ENCODE assay signal across 12 mouse cellular contexts in genomic region chr7:119859476-119859875, GRCm38 (mm10). TPM values are rescaled to one million over a fixed set of nuclear protein-coding genes. Genes with fewer than 3 reads are reported as not detected.
A peak's percentile ranks its signal among the peaks of the same experiment; 100 is the strongest.
DNase-seq lines count a peak whose midpoint lies in the region; TF ChIP-seq lines count a peak whose summit lies in the region.
"Had no signal": no experiment of that assay in that cellular context is flagged by ENCODE, and none has a peak within 500 bp of the region (broad histone marks: within the 10 kb centered on the region; RNA-seq: fewer than 3 reads in every experiment).

No protein-coding gene starts in this region.

- H3K27me3 ChIP-seq in cerebellum, adult 2 months (ENCODE audit: control insufficient read depth, insufficient read depth, low read length), result no peaks in the 10 kb centered on the region
- H3K27me3 ChIP-seq: embryonic facial prominence, embryonic 13.5 days; hindbrain, embryonic 15.5 days; limb, embryonic 12.5 days had no signal

- peak; percentile 34 to 43 for DNase-seq in cerebellum, postnatal 10 days
- DNase-seq in cerebellum, postnatal 4 days (ENCODE audit: low spot score in 2 of 2), result no peak
- DNase-seq in kidney, postnatal 10 days, result peak; percentile 47
- no peak for DNase-seq in kidney, adult 11 months
- no peak for DNase-seq in ES-E14 (ENCODE audit: low read depth, low spot score)
- DNase-seq in lung, postnatal 14 days, result peak; percentile 29
- no peak for DNase-seq in cerebellum, adult 2 months
- DNase-seq in cerebellum, adult 9-10 months, result no peak
- DNase-seq: right cerebral cortex, postnatal 14 days had no signal

- no peak for TF ChIP-seq CTCF in cerebellum, adult 2 months (IDR thresholded peaks at IDR 0.05; ENCODE audit: borderline replicate concordance, insufficient read depth, low read depth, low read length)

- peaks cover 7% of the 10 kb centered on the region for H3K36me3 ChIP-seq in ES-E14 (ENCODE audit: control insufficient read depth, insufficient read depth, low read length, poor library complexity, severe bottlenecking)

- peak overlapping the region; percentile 89 for H3K27ac ChIP-seq in ES-E14 (ENCODE audit: insufficient read depth, low read depth, low read length, poor library complexity, severe bottlenecking)
- no peak overlapping the region for H3K27ac ChIP-seq in cerebellum, adult 2 months (ENCODE audit: insufficient read depth, low read length)
- H3K27ac ChIP-seq: hindbrain, embryonic 15.5 days; limb, embryonic 12.5 days had no signal

- no peak overlapping the region for H3K9ac ChIP-seq in ES-E14 (ENCODE audit: insufficient read depth, low read depth, low read length, poor library complexity, severe bottlenecking)
- H3K9ac ChIP-seq: embryonic facial prominence, embryonic 13.5 days; hindbrain, embryonic 15.5 days; limb, embryonic 12.5 days had no signal

- no peak for TF ChIP-seq POLR2A in cerebellum, adult 2 months (IDR thresholded peaks at IDR 0.05; ENCODE audit: borderline replicate concordance, insufficient read depth, low read length)

- H3K4me1 ChIP-seq in ES-E14 (ENCODE audit: control insufficient read depth in 2 of 2, insufficient read depth in 2 of 2, low read length in 2 of 2, poor library complexity in 1 of 2), result peaks cover 13 to 21% of the 10 kb centered on the region in 2 experiments
- peaks cover 7% of the 10 kb centered on the region for H3K4me1 ChIP-seq in cerebellum, adult 2 months (ENCODE audit: control insufficient read depth, insufficient read depth, low read length)

- WGBS in cerebellum, adult 2 months, result 52% methylated on average over 6 of the region's 6 CpGs

- 0 out of 4 replicates have a peak overlapping the region, but pooled peaks of 1 of the 2 experiments have one; percentile 0 for H3K4me3 ChIP-seq in ES-E14 (ENCODE audit: insufficient read depth in 1 of 2, low read depth in 1 of 2, low read length in 2 of 2, poor library complexity in 1 of 2, severe bottlenecking in 1 of 2)
- H3K4me3 ChIP-seq in cerebellum, adult 2 months (replicated peaks; ENCODE audit: insufficient read depth, low read depth, low read length), result no peak overlapping the region
- H3K4me3 ChIP-seq: embryonic facial prominence, embryonic 13.5 days; hindbrain, embryonic 15.5 days; limb, embryonic 12.5 days had no signal

- in situ Hi-C loops in ES-E14 (cut with MboI; ENCODE audit: low sequenced_read_pairs in 2 of 2, unreplicated experiment in 2 of 2), result no loop called here

- H3K9me3 ChIP-seq in ES-E14 (ENCODE audit: control insufficient read depth, insufficient read depth, low read depth, low read length), result no peaks in the 10 kb centered on the region
- H3K9me3 ChIP-seq: embryonic facial prominence, embryonic 13.5 days; hindbrain, embryonic 15.5 days; limb, embryonic 12.5 days had no signal

TF ChIP-seq in ES-E14, 5 proteins besides CTCF, POLR2A, EP300 and RAD21:
- TF ChIP-seq ZNF384 (IDR thresholded peaks at IDR 0.05; ENCODE audit: low read depth, low read length) (no peak), HCFC1 (IDR thresholded peaks at IDR 0.05; ENCODE audit: borderline replicate concordance, insufficient read depth, low read length) (no peak), MAFK (IDR thresholded peaks at IDR 0.05; ENCODE audit: insufficient read depth, low read depth, low read length) (no peak), ZC3H11A (IDR thresholded peaks at IDR 0.05; ENCODE audit: borderline replicate concordance, low read depth, low read length) (no peak), CHD2 (IDR thresholded peaks at IDR 0.05; ENCODE audit: low read depth, low read length) (no peak)

RNA-seq across cellular contexts. Expression of gene Lyrm1, which starts 36.2 kb away (rescaled TPM):
- total RNA-seq in ES-E14 (2012; rRNA removed), result 1.4 and 3.8 TPM in 2 replicates
- 16.6 and 19.4 TPM in 2 replicates for polyA plus RNA-seq in cerebellum, adult 2 months (2012; rRNA removed)

RNA-seq across cellular contexts. Expression of gene Dcun1d3, which starts 36.6 kb away (rescaled TPM):
- total RNA-seq in ES-E14 (2012; rRNA removed), result 26.1 and 27.1 TPM in 2 replicates
- polyA plus RNA-seq in cerebellum, adult 2 months (2012; rRNA removed), result 10.4 and 10.8 TPM in 2 replicates

Comparison
In these comparisons a context has a peak if more than half of its experiments do, and no peak if none do; other contexts are left out.
1. DNase-seq: peak in cerebellum, postnatal 10 days (2 of 2), kidney, postnatal 10 days (single experiment) and lung, postnatal 14 days (single experiment); none in cerebellum, postnatal 4 days (0 of 2), kidney, adult 11 months (single experiment), ES-E14 (single experiment), cerebellum, adult 2 months (0 of 2) and cerebellum, adult 9-10 months (single experiment).